Mouse (Mus musculus) forebrain, embryonic 12.5 days (tissue): ENCODE results near the gene Gm4131. TPM values are rescaled to one million over a fixed set of nuclear protein-coding genes. Genes with fewer than 3 reads are reported as not detected.
"Not testable (repeated sequence)": the region's sequence is repeated elsewhere in the genome, so short reads cannot be mapped to it uniquely, and the experiment has no call there.

Experiments used
- ATAC-seq: fragments of 200-750 bp; cut with Nextera tagmentation; 2 replicates; pipeline ENCODE4 v1.8.0; 2017; ENCODE audit warnings: moderate TSS enrichment; ENCODE audit not compliant: low FRiP score
- H3K27ac ChIP-seq: fragments of 300-500 bp; sonication (generic); 2 replicates; pipeline ENCODE4 v1.5.1; 2016; ENCODE audit warnings: mild to moderate bottlenecking
- H3K27me3 ChIP-seq: fragments of 300-500 bp; sonication (generic); 2 replicates; pipeline ENCODE4 v1.6.1; 2016; ENCODE audit warnings: mild to moderate bottlenecking
- H3K36me3 ChIP-seq: fragments of 300-500 bp; sonication (generic); replicated peaks from 2 replicates; pipeline ENCODE4 v1.6.1; 2016; ENCODE audit warnings: mild to moderate bottlenecking
- H3K4me1 ChIP-seq: fragments of 300-500 bp; sonication (generic); 2 replicates; pipeline ENCODE4 v1.6.1; 2016
- H3K4me2 ChIP-seq: fragments of 300-500 bp; sonication (generic); 2 replicates; pipeline ENCODE4 v1.6.1; 2016; ENCODE audit warnings: mild to moderate bottlenecking, moderate library complexity
- H3K4me3 ChIP-seq: fragments of 300-500 bp; sonication (generic); replicated peaks from 2 replicates; pipeline ENCODE4 v1.5.1; 2016; ENCODE audit warnings: mild to moderate bottlenecking
- H3K9ac ChIP-seq: fragments of 300-500 bp; sonication (generic); 2 replicates; pipeline ENCODE4 v1.6.1; 2016; ENCODE audit warnings: mild to moderate bottlenecking
- H3K9me3 ChIP-seq: fragments of 300-500 bp; sonication (generic); 2 replicates; pipeline ENCODE4 v1.6.1; 2016
- WGBS: fragments of 180-500 bp; shearing (Covaris S2); methylation state at CpG from one replicate; pipeline ENCODE4 v1.1.7; 2016; 5-methylcytosine and 5-hydroxymethylcytosine counted together
- polyA plus RNA-seq: library from polyadenylated mRNA; unstranded; fragments of >200 nt; fragmentation: Nextera tagmentation; extraction: Ambion mirVana; gene quantifications from 2 replicates; pipeline ENCODE4 v1.2.1, GENCODE M21; 2016

The Gm4131 gene
- polyA plus RNA-seq = 0.41 TPM in 1 of 2 replicates, not detected in the other

DNA sequence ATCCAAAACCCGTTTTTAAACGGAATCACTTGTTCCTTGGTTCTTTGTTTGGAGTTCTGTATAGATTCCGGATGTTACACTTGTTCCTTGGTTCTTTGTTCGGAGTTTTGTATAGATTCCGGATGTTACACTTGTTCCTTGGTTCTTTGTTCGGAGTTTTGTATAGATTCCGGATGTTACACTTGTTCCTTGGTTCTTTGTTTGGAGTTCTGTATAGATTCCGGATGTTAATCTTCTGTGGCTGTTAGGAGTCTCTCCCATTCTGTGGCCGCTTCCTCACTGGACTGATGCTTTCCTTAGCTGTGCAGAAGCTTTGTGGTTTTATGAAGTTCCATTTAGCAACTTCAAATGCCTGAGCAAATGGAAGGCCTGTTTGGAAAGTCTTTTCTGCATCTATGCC is at the start of gene Gm4131:
Gm4131 (minus strand) TSS at position 101 of the 400 bp plus-strand sequence.
- not testable (repeated sequence) for H3K4me2 ChIP-seq, H3K36me3 ChIP-seq, H3K27ac ChIP-seq, H3K27me3 ChIP-seq, H3K9me3 ChIP-seq, H3K9ac ChIP-seq, H3K4me3 ChIP-seq, ATAC-seq
- WGBS = 64% methylated on average over 9 of the region's 9 CpGs
- H3K4me1 ChIP-seq = peaks cover 12% of the 10 kb centered on the region

DNA sequence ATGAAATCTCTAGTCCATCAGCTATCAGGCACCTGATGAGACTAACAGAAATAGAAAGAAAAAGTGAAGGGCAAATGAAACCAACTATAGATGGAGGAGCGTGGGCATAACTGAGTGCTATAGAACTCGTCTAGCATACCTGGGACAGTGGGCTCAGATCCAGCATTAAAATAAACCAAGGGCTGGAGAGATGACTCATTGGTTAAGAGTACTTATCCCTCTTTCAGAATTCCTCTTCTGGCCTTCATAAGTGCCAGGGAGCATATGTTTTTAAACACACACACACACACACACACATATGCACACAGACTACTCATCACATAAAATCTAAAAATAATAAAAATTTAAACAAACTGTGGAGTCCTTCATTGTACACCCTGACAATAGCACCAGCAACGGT is 43.2 kb upstream of the Gm4131 start:
- Histone ChIP-seq H3K9ac (no peak overlapping the region), H3K27me3 (no peaks in the 10 kb centered on the region), H3K4me3 (no peak overlapping the region), H3K4me1 (no peaks in the 10 kb centered on the region), H3K27ac (no peak overlapping the region), H3K4me2 (no peak overlapping the region), H3K9me3 (no peaks in the 10 kb centered on the region), H3K36me3 (peaks cover 9% of the 10 kb centered on the region)
- WGBS = 80% methylated on average over 3 of the region's 3 CpGs
- ATAC-seq = no peak

DNA sequence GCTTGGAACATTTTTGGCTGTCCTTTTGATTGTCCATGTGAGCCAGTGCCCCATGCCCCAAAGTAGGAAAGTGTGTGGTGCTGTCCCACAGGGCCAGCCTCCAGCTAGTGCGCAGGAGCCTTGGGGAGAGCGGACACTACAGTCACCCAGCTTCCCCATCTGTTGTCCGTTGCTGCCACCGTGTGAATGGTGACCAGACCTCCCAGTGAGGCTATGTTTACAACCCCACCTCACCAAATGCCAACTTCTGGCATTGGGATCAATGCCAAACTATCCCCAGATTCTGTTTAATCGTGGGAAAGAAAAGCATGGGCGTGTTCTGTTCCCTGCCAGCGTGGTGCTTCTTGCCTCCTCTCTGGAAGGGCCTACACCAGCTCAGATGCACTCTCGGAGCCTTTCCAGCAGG is 41.1 kb upstream of the Gm4131 start:
- Histone ChIP-seq H3K36me3 (peaks cover 9% of the 10 kb centered on the region), H3K27ac (no peak overlapping the region), H3K4me2 (no peak overlapping the region), H3K27me3 (no peaks in the 10 kb centered on the region), H3K9ac (no peak overlapping the region), H3K4me3 (no peak overlapping the region), H3K4me1 (no peaks in the 10 kb centered on the region), H3K9me3 (no peaks in the 10 kb centered on the region)
- ATAC-seq = no peak
- 72% methylated on average over 8 of the region's 8 CpGs for WGBS

DNA sequence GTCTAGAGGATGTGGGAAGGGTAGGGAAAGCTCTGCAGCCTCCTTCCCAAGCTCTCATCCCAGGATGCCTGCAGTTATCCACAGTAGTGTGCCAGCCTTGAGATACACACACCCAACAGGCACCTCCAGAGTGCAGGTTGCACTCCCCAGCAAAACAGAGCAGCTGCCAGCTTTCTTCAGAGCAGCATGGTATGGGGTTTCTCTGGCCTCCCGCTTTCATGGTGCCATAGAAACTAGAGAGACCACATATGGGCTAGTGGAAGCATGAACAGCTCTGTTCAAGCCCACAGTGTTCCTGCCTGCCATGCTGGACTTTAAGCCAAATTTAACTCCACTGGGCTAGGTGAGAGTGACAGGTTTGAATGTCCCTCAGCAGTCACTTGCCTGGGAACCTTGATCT is 36.1 kb upstream of the Gm4131 start:
- H3K9ac ChIP-seq = no peak overlapping the region
- H3K4me3 ChIP-seq = no peak overlapping the region

DNA sequence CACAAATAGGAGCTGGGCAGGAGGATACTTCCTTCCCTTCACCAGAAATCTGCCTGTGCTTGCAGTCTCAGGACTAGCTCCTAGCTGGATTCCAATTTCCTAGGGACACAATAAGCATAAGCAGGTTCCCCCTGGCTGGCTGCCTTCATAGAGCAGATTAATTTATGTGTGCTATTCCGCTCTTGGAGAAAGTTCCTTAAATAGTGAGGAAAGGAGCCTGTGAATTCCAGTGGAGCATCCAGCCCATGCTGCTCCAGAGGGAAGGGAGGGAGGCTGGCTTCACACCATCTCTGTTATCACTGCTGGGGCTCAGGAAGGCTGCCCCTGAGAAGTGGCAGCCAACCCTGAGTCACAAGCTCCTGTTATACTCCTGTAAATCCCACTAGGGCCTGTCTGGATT is 35.5 kb upstream of the Gm4131 start:
- H3K9ac ChIP-seq = no peak overlapping the region
- peaks cover 16% of the 10 kb centered on the region for H3K4me1 ChIP-seq
- no peaks in the 10 kb centered on the region for H3K27me3 ChIP-seq
- peaks cover 8% of the 10 kb centered on the region for H3K36me3 ChIP-seq
- WGBS = 86% methylated on average over 1 of the region's 1 CpGs
- ATAC-seq = no peak
- no peak overlapping the region for H3K27ac ChIP-seq
- no peak overlapping the region for H3K4me2 ChIP-seq
- no peak overlapping the region for H3K4me3 ChIP-seq
- no peaks in the 10 kb centered on the region for H3K9me3 ChIP-seq

More for the DNA sequence above, 36.1 kb upstream of the Gm4131 start:
- Histone ChIP-seq H3K4me1 (peaks cover 16% of the 10 kb centered on the region), H3K27me3 (no peaks in the 10 kb centered on the region), H3K36me3 (peaks cover 9% of the 10 kb centered on the region), H3K4me2 (no peak overlapping the region), H3K27ac (no peak overlapping the region), H3K9me3 (no peaks in the 10 kb centered on the region)
- no peak for ATAC-seq
- 74% methylated on average over 1 of the region's 1 CpGs for WGBS

DNA sequence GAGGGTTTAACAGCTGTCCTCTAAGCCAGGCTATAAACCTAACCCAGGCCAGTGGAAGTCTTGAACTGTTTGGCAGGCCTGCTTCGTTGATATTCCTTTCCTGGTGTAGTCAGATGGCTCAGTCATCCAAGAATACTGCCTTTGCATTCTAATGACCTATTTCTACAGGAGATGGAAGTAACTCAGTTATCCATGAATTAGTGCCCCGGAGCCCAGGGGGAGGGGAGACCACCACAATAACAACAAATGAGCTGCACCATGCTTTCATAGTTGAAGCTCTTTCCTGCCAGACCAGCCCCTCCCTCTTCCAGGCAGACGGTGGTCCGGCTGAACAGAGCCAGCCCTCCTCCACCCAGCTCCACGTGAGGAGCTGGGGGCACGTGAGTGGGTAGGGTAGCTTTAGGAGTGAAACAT is 33.4 kb upstream of the Gm4131 start:
- Histone ChIP-seq H3K4me2 (no peak overlapping the region), H3K27me3 (no peaks in the 10 kb centered on the region), H3K36me3 (no peaks in the 10 kb centered on the region; the same call in 1 of the 2 replicates), H3K27ac (0 out of 2 replicates have a peak overlapping the region, but pooled peaks have one; percentile 26), H3K4me1 (peaks cover 16% of the 10 kb centered on the region), H3K9me3 (no peaks in the 10 kb centered on the region), H3K9ac (no peak overlapping the region), H3K4me3 (no peak overlapping the region)
- WGBS = 27% methylated on average over 6 of the region's 6 CpGs
- ATAC-seq = peak; percentile 81

DNA sequence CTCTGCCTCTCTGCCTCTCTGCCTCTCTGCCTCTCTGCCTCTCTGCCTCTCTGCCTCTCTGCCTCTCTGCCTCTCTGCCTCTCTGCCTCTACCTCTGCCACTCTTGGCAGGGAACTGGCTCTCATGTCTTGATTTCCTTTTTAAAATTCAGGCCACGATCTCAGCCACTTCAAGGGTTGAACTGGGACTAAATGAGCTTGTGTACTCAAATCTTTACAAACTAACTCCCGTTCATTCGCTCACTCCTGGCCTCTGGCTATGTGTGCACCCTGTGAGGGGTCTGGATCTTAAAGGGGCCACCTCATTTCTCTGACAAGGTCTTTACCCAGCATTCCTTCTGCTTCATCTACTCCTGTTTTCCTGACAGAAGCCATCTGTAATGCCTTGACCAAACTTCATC is 18.6 kb upstream of the Gm4131 start:
- H3K4me1 ChIP-seq = peaks cover 54% of the 10 kb centered on the region
- no peak overlapping the region for H3K4me3 ChIP-seq
- H3K27ac ChIP-seq = peak overlapping the region; percentile 91
- peak; percentile 85 for ATAC-seq
- no peak overlapping the region; the same call in 1 of the 2 replicates for H3K4me2 ChIP-seq
- peaks cover 16% of the 10 kb centered on the region for H3K36me3 ChIP-seq
- WGBS = 5% methylated on average over 3 of the region's 3 CpGs
- no peaks in the 10 kb centered on the region for H3K9me3 ChIP-seq
- 0 out of 2 replicates have a peak overlapping the region, but pooled peaks have one; percentile 9 for H3K9ac ChIP-seq
- H3K27me3 ChIP-seq = no peaks in the 10 kb centered on the region

DNA sequence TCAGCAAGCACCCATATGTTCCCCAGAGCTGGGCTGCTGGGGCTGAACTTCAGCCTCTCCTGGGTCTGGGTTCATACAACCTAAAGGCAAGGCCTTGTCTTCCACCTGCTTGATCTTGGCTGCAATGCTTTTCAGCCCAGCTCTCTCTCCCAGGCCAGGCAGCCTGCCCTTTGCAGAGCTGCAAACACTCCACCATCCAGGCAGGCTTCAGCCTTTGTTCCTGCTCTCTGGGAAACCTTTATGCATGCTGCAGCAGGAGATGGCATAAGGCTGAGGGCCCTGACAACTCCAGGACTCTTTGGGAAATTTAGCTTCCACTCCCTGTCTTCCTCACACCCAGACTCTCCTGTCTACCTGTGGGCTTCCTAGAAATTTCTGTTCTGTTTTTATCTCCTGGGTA is 17.9 kb upstream of the Gm4131 start:
- H3K4me3 ChIP-seq = no peak overlapping the region
- peaks cover 54% of the 10 kb centered on the region for H3K4me1 ChIP-seq
- 0 out of 2 replicates have a peak overlapping the region, but pooled peaks have one; percentile 9 for H3K9ac ChIP-seq
- H3K27me3 ChIP-seq = no peaks in the 10 kb centered on the region
- ATAC-seq = 0 out of 2 replicates have a peak, but pooled peaks have one; percentile 27
- peaks cover 16% of the 10 kb centered on the region for H3K36me3 ChIP-seq
- H3K27ac ChIP-seq = peak overlapping the region; percentile 91
- no peaks in the 10 kb centered on the region for H3K9me3 ChIP-seq
- no peak overlapping the region for H3K4me2 ChIP-seq

DNA sequence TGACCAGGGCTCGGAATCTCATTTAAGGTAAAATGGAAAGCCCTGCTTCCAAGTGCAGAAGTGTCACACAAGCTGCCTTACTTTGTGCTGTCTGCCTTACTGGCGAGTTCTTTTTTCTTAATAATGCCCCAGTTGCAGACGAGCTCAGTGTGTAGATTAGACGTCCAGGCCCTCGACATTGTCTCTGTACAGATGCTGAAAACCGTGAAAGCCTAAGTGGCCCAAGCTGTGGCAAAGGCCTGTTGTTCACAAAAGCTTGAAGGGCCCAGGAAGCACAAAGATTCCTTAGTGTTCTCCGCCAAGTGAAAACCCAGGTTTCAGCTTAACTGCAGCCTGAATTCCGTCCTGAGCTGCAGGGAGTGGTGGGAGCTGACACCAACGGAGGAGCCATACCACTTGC is 15.0 kb upstream of the Gm4131 start:
- H3K9ac ChIP-seq = no peak overlapping the region

DNA sequence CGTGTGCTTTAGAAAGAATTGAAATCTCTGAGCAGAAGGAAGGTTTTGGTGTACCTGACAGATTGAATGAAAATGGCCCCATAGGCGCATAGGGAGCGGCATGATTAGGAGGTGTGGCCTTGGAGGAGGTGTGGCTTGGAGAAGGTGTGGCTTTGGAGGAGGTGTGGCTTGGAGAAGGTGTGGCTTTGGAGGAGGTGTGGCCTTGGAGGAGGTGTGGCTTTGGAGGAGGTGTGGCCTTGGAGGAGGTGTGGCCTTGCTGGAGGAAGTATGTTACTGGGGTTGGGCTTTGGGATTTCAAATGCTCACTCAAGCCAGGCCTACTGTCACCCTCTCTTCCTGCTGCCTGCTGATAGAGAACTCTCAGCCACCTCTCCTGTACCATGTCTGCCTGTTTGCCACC is 14.2 kb upstream of the Gm4131 start:
- peaks cover 50% of the 10 kb centered on the region for H3K4me1 ChIP-seq
- peak overlapping the region; percentile 91 for H3K27ac ChIP-seq
- 90% methylated on average over 3 of the region's 3 CpGs for WGBS
- no peaks in the 10 kb centered on the region for H3K27me3 ChIP-seq
- no peaks in the 10 kb centered on the region for H3K36me3 ChIP-seq
- H3K4me3 ChIP-seq = no peak overlapping the region
- no peaks in the 10 kb centered on the region for H3K9me3 ChIP-seq
- no peak for ATAC-seq
- no peak overlapping the region for H3K4me2 ChIP-seq
- H3K9ac ChIP-seq = no peak overlapping the region

More for the DNA sequence above, 15.0 kb upstream of the Gm4131 start:
- 12% methylated on average over 9 of the region's 9 CpGs for WGBS
- ATAC-seq = no peak
- Histone ChIP-seq H3K4me1 (peaks cover 54% of the 10 kb centered on the region), H3K9me3 (no peaks in the 10 kb centered on the region), H3K27me3 (no peaks in the 10 kb centered on the region), H3K27ac (peak overlapping the region; percentile 91), H3K36me3 (no peaks in the 10 kb centered on the region), H3K4me2 (no peak overlapping the region), H3K4me3 (no peak overlapping the region)

DNA sequence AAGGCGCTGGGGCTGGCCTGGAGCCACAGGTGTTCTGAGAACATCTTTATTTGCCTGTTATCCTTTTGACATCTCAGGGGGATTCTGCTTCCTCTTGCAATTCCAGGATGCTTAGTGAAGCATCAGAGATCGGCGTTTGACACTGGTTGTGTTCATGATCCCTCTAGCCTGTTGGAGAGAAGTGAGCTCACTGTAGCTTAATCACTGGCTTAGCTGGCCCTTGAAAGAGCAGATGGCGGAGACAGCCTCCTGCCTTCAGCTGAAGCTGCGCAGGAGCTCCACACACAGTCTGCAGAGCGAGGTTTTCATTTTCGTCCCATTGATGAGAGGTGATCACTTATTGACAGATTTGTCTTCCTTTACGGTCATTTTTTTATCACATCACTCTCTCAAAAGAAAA is 9.1 kb upstream of the Gm4131 start:
- Histone ChIP-seq H3K27me3 (no peaks in the 10 kb centered on the region), H3K27ac (no peak overlapping the region), H3K4me1 (peaks cover 19% of the 10 kb centered on the region), H3K4me3 (no peak overlapping the region), H3K9me3 (no peaks in the 10 kb centered on the region), H3K4me2 (no peak overlapping the region), H3K9ac (no peak overlapping the region), H3K36me3 (no peaks in the 10 kb centered on the region)
- no peak for ATAC-seq
- 74% methylated on average over 8 of the region's 8 CpGs for WGBS

DNA sequence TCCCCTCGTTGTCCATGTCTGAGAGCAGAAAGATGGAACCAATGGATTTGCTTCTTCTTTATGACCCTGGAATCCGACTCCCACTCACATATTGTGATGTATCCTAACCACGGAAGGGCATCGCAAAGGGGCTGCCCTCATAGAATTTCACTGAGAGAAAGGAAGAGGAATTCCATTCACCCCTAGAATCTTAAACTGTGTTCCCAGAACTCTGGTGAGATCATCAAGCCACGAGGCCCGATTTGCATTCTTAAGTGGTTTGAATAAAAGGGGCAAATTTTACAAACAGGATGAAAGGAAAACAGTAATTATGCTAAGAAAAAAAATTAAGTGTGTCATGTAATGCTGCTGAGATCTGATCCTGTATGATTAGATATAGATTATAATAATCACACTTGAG is 8.2 kb upstream of the Gm4131 start:
- no peaks in the 10 kb centered on the region for H3K27me3 ChIP-seq
- H3K4me3 ChIP-seq = no peak overlapping the region
- H3K9ac ChIP-seq = no peak overlapping the region
- no peaks in the 10 kb centered on the region for H3K9me3 ChIP-seq
- no peak overlapping the region for H3K27ac ChIP-seq
- WGBS = 43% methylated on average over 6 of the region's 6 CpGs
- H3K36me3 ChIP-seq = no peaks in the 10 kb centered on the region
- H3K4me2 ChIP-seq = no peak overlapping the region
- peaks cover 19% of the 10 kb centered on the region for H3K4me1 ChIP-seq
- no peak for ATAC-seq

DNA sequence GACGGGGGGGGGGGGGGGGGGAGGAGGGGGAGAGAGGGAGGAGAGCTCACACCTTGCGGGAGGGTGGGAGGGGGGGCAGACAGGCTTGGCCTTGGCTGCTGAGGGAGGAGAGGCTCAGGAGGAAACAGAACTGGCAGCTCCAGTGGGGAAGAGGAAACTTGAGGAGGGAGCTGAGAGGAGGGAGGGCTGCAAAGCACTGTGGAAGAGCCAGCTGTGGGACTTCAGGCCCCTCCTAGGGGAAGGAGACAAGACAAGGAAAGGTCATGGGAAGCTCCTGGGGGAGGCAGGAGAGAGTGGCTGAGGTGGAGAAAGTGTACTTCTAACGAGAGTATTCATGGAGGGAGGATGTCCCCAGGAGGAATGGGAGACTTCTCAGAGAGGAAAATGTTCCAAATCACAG is 6.7 kb upstream of the Gm4131 start:
- peaks cover 19% of the 10 kb centered on the region for H3K4me1 ChIP-seq
- 0% methylated on average over 1 of the region's 3 CpGs for WGBS
- no peak overlapping the region for H3K9ac ChIP-seq
- no peak overlapping the region for H3K27ac ChIP-seq
- H3K4me3 ChIP-seq = no peak overlapping the region
- no peaks in the 10 kb centered on the region for H3K36me3 ChIP-seq
- H3K27me3 ChIP-seq = no peaks in the 10 kb centered on the region
- H3K4me2 ChIP-seq = peak overlapping the region; percentile 21; the same call in 1 of the 2 replicates
- no peaks in the 10 kb centered on the region for H3K9me3 ChIP-seq
- ATAC-seq = no peak
